Mouse (Mus musculus) heart, embryonic 11.5 days (tissue): ENCODE measurements around the gene Fbxw4. TPM values are rescaled to one million over a fixed set of nuclear protein-coding genes. Genes with fewer than 3 reads are reported as not detected.

ENCODE experiments used
- ATAC-seq: fragments of 200-750 bp; cut with Nextera tagmentation; replicated peaks from 2 replicates; pipeline ENCODE4 v1.8.0; 2017; ENCODE audit warnings: moderate library complexity; ENCODE audit not compliant: insufficient number of reproducible peaks, low FRiP score, low TSS enrichment
- H3K27ac ChIP-seq: fragments of 300-500 bp; sonication (generic); 2 replicates; pipeline ENCODE4 v1.5.1; 2014; ENCODE audit warnings: mild to moderate bottlenecking, low read depth, low read length
- H3K27me3 ChIP-seq: fragments of 300-500 bp; sonication (generic); 2 replicates; pipeline ENCODE4 v1.6.1; 2014; ENCODE audit warnings: mild to moderate bottlenecking, low read length, mixed read lengths; ENCODE audit not compliant: control insufficient read depth, insufficient read depth
- H3K36me3 ChIP-seq: fragments of 300-500 bp; sonication (generic); 2 replicates; pipeline ENCODE4 v1.6.1; 2014; ENCODE audit warnings: mild to moderate bottlenecking, low read length, moderate library complexity, mixed read lengths; ENCODE audit not compliant: control insufficient read depth, insufficient read depth
- H3K4me1 ChIP-seq: fragments of 300-500 bp; sonication (generic); 2 replicates; pipeline ENCODE4 v1.6.1; 2014; ENCODE audit warnings: low read length; ENCODE audit not compliant: control insufficient read depth, insufficient read depth
- H3K4me2 ChIP-seq: fragments of 300-500 bp; sonication (generic); 2 replicates; pipeline ENCODE4 v1.6.1; 2014; ENCODE audit warnings: mild to moderate bottlenecking, moderate library complexity
- H3K4me3 ChIP-seq: fragments of 300-500 bp; sonication (generic); 2 replicates; pipeline ENCODE4 v1.5.1; 2014; ENCODE audit warnings: low read depth, low read length
- H3K9ac ChIP-seq: fragments of 300-500 bp; sonication (generic); 2 replicates; pipeline ENCODE4 v1.6.1; 2014; ENCODE audit warnings: mild to moderate bottlenecking, low read depth, low read length, moderate library complexity
- H3K9me3 ChIP-seq: fragments of 300-500 bp; sonication (generic); replicated peaks from 2 replicates; pipeline ENCODE4 v1.6.1; 2016; ENCODE audit warnings: low read length; ENCODE audit not compliant: control insufficient read depth
- WGBS: fragments of 180-500 bp; shearing (Covaris S2); extraction: QIAGEN DNeasy Blood & Tissue Kit; methylation state at CpG from one replicate; pipeline ENCODE4 v1.1.7; 2014; ENCODE audit not compliant: insufficient replicate concordance; 5-methylcytosine and 5-hydroxymethylcytosine counted together
- polyA plus RNA-seq: library from polyadenylated mRNA; unstranded; fragments of >200 nt; fragmentation: Nextera tagmentation; extraction: Ambion mirVana; gene quantifications from 2 replicates; pipeline ENCODE4 v1.2.1, GENCODE M21; 2014

Fbxw4 gene
- 2.7 and 4.2 TPM in 2 replicates for polyA plus RNA-seq

GRCm38 (mm10) chr19:45659738-45660502 lies at the start of gene Fbxw4:
Fbxw4 (minus strand) TSS chr19:45660312.
- WGBS: under 1% methylated on average over 86 of the region's 94 CpGs
- Histone ChIP-seq H3K4me1 (peaks cover 28% of the 10 kb centered on the region), H3K9ac (peak within 1 kb of the TSS; percentile 99), H3K9me3 (no peaks in the 10 kb centered on the region), H3K27me3 (no peaks in the 10 kb centered on the region), H3K4me2 (peak within 1 kb of the TSS; percentile 88), H3K27ac (peak within 1 kb of the TSS; percentile 95), H3K36me3 (no peaks in the 10 kb centered on the region), H3K4me3 (peak within 1 kb of the TSS; percentile 93)
- peak; percentile 84 for ATAC-seq

GRCm38 (mm10) chr19:45708704-45709103 lies 48.6 kb upstream of the Fbxw4 start:
- 60% methylated on average over 3 of the region's 3 CpGs for WGBS
- Histone ChIP-seq H3K9me3 (no peaks in the 10 kb centered on the region), H3K4me1 (0 out of 2 replicates have a peak, but pooled peaks cover 4% of the 10 kb centered on the region), H3K27me3 (no peaks in the 10 kb centered on the region), H3K4me3 (no peak overlapping the region), H3K36me3 (no peaks in the 10 kb centered on the region), H3K27ac (no peak overlapping the region), H3K4me2 (no peak overlapping the region), H3K9ac (no peak overlapping the region)
- no peak for ATAC-seq

DNA sequence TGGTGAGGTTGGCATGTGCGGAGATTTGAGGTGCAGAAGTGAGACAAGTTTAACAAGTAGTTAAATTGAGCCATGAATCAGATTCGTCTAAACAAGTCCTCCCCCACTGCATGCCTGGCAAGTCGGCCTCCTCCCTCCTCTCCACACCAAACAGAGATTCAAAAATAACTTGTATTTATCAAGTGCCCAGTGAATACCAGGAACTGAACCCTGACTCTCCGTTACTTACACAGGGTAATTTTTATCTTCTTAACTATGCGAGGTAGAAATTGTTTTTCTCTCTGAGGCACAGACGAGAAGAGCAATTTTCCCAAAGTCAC lies 36.1 kb upstream of the Fbxw4 start:
- H3K4me3 ChIP-seq: no peak overlapping the region
- H3K27ac ChIP-seq: peak overlapping the region; percentile 29; the same call in 1 of the 2 replicates
- ATAC-seq: no peak
- H3K4me1 ChIP-seq: peaks cover 14% of the 10 kb centered on the region
- no peaks in the 10 kb centered on the region for H3K36me3 ChIP-seq
- no peaks in the 10 kb centered on the region for H3K27me3 ChIP-seq
- peak overlapping the region; percentile 59 for H3K9ac ChIP-seq
- H3K9me3 ChIP-seq: no peaks in the 10 kb centered on the region
- 23% methylated on average over 6 of the region's 6 CpGs for WGBS
- peak overlapping the region; percentile 49 for H3K4me2 ChIP-seq

GRCm38 (mm10) chr19:45695496-45696280 lies 35.6 kb upstream of the Fbxw4 start:
- peak overlapping the region; percentile 10; the same call in 1 of the 2 replicates for H3K4me3 ChIP-seq
- no peak for ATAC-seq
- H3K4me1 ChIP-seq: peaks cover 14% of the 10 kb centered on the region
- H3K4me2 ChIP-seq: peak overlapping the region; percentile 49
- peak overlapping the region; percentile 29; the same call in 1 of the 2 replicates for H3K27ac ChIP-seq
- H3K36me3 ChIP-seq: no peaks in the 10 kb centered on the region
- no peaks in the 10 kb centered on the region for H3K9me3 ChIP-seq
- H3K9ac ChIP-seq: peak overlapping the region; percentile 59
- WGBS: 29% methylated on average over 25 of the region's 25 CpGs
- H3K27me3 ChIP-seq: no peaks in the 10 kb centered on the region

GRCm38 (mm10) chr19:45694056-45694455 lies 33.9 kb upstream of the Fbxw4 start:
- H3K27me3 ChIP-seq: no peaks in the 10 kb centered on the region
- H3K9me3 ChIP-seq: no peaks in the 10 kb centered on the region
- H3K36me3 ChIP-seq: no peaks in the 10 kb centered on the region
- H3K4me2 ChIP-seq: no peak overlapping the region
- no peak for ATAC-seq
- no peak overlapping the region for H3K9ac ChIP-seq
- no peak overlapping the region for H3K4me3 ChIP-seq
- H3K4me1 ChIP-seq: peaks cover 14% of the 10 kb centered on the region
- WGBS: 57% methylated on average over 3 of the region's 3 CpGs
- no peak overlapping the region for H3K27ac ChIP-seq

DNA sequence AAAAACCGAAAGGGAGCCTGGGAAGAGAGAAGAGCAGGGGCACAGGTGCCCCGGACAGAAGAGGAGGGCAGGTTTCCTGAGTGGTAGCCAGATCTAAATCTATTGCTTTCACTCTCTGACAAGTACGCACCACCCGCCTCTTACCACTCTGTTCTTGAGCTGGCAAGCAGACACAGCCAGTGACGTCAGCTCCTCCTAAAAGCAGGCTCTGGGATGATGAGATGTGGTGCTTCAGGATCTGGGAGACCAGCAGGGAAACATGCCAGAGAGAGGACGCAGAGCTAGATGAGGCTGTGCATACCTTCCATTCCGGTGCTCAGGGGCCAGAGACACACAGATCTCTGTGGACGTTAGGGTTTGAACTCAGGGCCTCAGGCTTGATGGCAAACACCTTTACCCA lies 32.1 kb upstream of the Fbxw4 start:
- no peaks in the 10 kb centered on the region for H3K9me3 ChIP-seq
- no peaks in the 10 kb centered on the region for H3K27me3 ChIP-seq
- H3K4me2 ChIP-seq: no peak overlapping the region
- no peak overlapping the region for H3K27ac ChIP-seq
- no peaks in the 10 kb centered on the region for H3K36me3 ChIP-seq
- ATAC-seq: no peak
- no peak overlapping the region for H3K4me3 ChIP-seq
- H3K4me1 ChIP-seq: peaks cover 14% of the 10 kb centered on the region
- no peak overlapping the region for H3K9ac ChIP-seq
- WGBS: 76% methylated on average over 8 of the region's 8 CpGs

- Histone ChIP-seq H3K9ac (no peak overlapping the region), H3K36me3 (no peaks in the 10 kb centered on the region), H3K4me1 (peaks cover 10% of the 10 kb centered on the region), H3K27ac (no peak overlapping the region), H3K4me3 (no peak overlapping the region), H3K9me3 (no peaks in the 10 kb centered on the region), H3K27me3 (no peaks in the 10 kb centered on the region), H3K4me2 (no peak overlapping the region)
- ATAC-seq: no peak
- 71% methylated on average over 8 of the region's 8 CpGs for WGBS
Observed at GRCm38 (mm10) chr19:45691001-45691535, 31.0 kb upstream of the Fbxw4 start.

DNA sequence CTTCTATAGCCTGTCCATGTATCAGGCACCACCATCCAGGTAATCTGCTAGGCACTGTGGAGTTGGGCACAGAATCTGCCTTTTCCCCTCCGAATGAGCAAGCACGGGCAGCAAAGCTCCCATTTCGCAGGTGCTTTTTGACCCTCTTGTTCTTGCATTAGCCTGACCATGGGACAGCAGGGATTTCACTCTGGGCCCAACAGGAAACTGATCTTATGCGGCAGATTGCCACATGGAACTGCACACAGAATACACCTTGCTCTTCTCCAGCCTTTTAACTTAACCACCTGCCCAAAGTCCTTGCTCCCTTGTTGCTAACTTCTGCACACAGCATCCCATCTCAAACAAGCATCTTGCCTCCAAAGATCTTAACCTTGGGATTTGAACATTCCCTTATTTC lies 26.9 kb upstream of the Fbxw4 start:
- ATAC-seq: no peak
- Histone ChIP-seq H3K36me3 (no peaks in the 10 kb centered on the region), H3K27ac (no peak overlapping the region), H3K9ac (no peak overlapping the region), H3K27me3 (no peaks in the 10 kb centered on the region), H3K9me3 (no peaks in the 10 kb centered on the region), H3K4me1 (no peaks in the 10 kb centered on the region), H3K4me3 (no peak overlapping the region), H3K4me2 (no peak overlapping the region)
- 59% methylated on average over 4 of the region's 4 CpGs for WGBS
